Mouse (Mus musculus) lung, postnatal 14 days (tissue): ENCODE measurements around the gene Pbrm1.

Experiments used
- DNase-seq: peaks from one replicate; pipeline ENCODE4 v3.0.0; 2021

Pbrm1 gene

GRCm38 (mm10) chr14:31018860-31019291 lies at the start of gene Pbrm1, which contains the start of gene Gnl3:
TSS of gene Pbrm1 (plus strand) at chr14:31019138.
TSS of gene Gnl3 (minus strand) at chr14:31019152.
- peak; percentile 97 for DNase-seq

GRCm38 (mm10) chr14:30974204-30974603 lies 44.7 kb upstream of the Pbrm1 start:
- peak; percentile 28 for DNase-seq

GRCm38 (mm10) chr14:30976222-30976621 lies 42.7 kb upstream of the Pbrm1 start:
- DNase-seq, result no peak

GRCm38 (mm10) chr14:30996417-30996816 lies 22.5 kb upstream of the Pbrm1 start:
- no peak for DNase-seq

- no peak for DNase-seq
Measured at GRCm38 (mm10) chr14:31000356-31000755, 18.6 kb upstream of the Pbrm1 start.

GRCm38 (mm10) chr14:31000816-31001306 lies 18.1 kb upstream of the Pbrm1 start:
- no peak for DNase-seq

- DNase-seq, result peak; percentile 86
Measured at GRCm38 (mm10) chr14:31001307-31002205, 17.4 kb upstream of the Pbrm1 start, which contains the start of the genes Glt8d1 and Spcs1. TSS of gene Glt8d1 (plus strand) at chr14:31001400. TSS of gene Spcs1 (minus strand) at chr14:31001672.

- DNase-seq, result no peak
Measured at GRCm38 (mm10) chr14:31004527-31004926, 14.4 kb upstream of the Pbrm1 start.

GRCm38 (mm10) chr14:31006779-31007178 lies 12.2 kb upstream of the Pbrm1 start:
- no peak for DNase-seq

- no peak for DNase-seq
Measured at GRCm38 (mm10) chr14:31011588-31011987, 7.3 kb upstream of the Pbrm1 start.

- DNase-seq, result no peak
Measured at GRCm38 (mm10) chr14:31013928-31014327, 5.0 kb upstream of the Pbrm1 start.

GRCm38 (mm10) chr14:31016063-31016462 lies 2.9 kb upstream of the Pbrm1 start:
- no peak for DNase-seq

- no peak for DNase-seq
Measured at GRCm38 (mm10) chr14:31017854-31018253, 1.1 kb upstream of the Pbrm1 start.

GRCm38 (mm10) chr14:31019331-31020205 lies 630 bp downstream of the Pbrm1 start:
- DNase-seq, result peak; percentile 78

GRCm38 (mm10) chr14:31022579-31022978 lies 3.6 kb downstream of the Pbrm1 start:
- no peak for DNase-seq

GRCm38 (mm10) chr14:31025785-31026184 lies 6.8 kb downstream of the Pbrm1 start:
- DNase-seq, result no peak

- no peak for DNase-seq
Measured at GRCm38 (mm10) chr14:31045296-31045695, 26.4 kb downstream of the Pbrm1 start.

GRCm38 (mm10) chr14:31045817-31046216 lies 26.9 kb downstream of the Pbrm1 start:
- no peak for DNase-seq

GRCm38 (mm10) chr14:31062277-31062676 lies 43.3 kb downstream of the Pbrm1 start:
- peak; percentile 33 for DNase-seq

- no peak for DNase-seq
Measured at GRCm38 (mm10) chr14:31069086-31069733, 50.3 kb downstream of the Pbrm1 start.

- DNase-seq, result no peak
Measured at GRCm38 (mm10) chr14:31078597-31079208, 59.8 kb downstream of the Pbrm1 start.
